Mouse (Mus musculus): ENCODE data around the gene Adamts9. TPM values are rescaled to one million over a fixed set of nuclear protein-coding genes. Genes with fewer than 3 reads are reported as not detected.

The Adamts9 gene
- total RNA-seq, 2 experiments from 2014 or later, result 5.7 to 7.9 TPM

GRCm38 (mm10) chr6:92776356-92776755 is 166.9 kb downstream of the Adamts9 start:
- DNase-seq (ENCODE audit: extremely low spot score in 1 of 2, low spot score in 2 of 2), result peak in 1 of 2 experiments; percentile 41
- intact Hi-C loops (cut with DNase I), result no loop called here

- DNase-seq (ENCODE audit: extremely low spot score in 1 of 2, low spot score in 2 of 2), result no peak
- intact Hi-C loops (cut with DNase I), result no loop called here
These were observed 180.9 kb downstream of the Adamts9 start for GRCm38 (mm10) chr6:92762372-92762771.

- intact Hi-C loops (cut with DNase I), result no loop called here
These were observed 183.7 kb downstream of the Adamts9 start for GRCm38 (mm10) chr6:92759616-92760015.

GRCm38 (mm10) chr6:92755826-92756225 is 187.5 kb downstream of the Adamts9 start:
- intact Hi-C loops (cut with DNase I), result no loop called here
- DNase-seq (ENCODE audit: extremely low spot score in 1 of 2, low spot score in 2 of 2), result no peak

More at GRCm38 (mm10) chr6:92759616-92760015, 183.7 kb downstream of the Adamts9 start:
- no peak for DNase-seq (ENCODE audit: extremely low spot score in 1 of 2, low spot score in 2 of 2)

GRCm38 (mm10) chr6:92752737-92753136 is 190.6 kb downstream of the Adamts9 start:
- intact Hi-C loops (cut with DNase I), result no loop called here
- DNase-seq (ENCODE audit: extremely low spot score in 1 of 2, low spot score in 2 of 2), result peak in 1 of 2 experiments; percentile 35

GRCm38 (mm10) chr6:92749420-92749819 is 193.9 kb downstream of the Adamts9 start:
- DNase-seq (ENCODE audit: extremely low spot score in 1 of 2, low spot score in 2 of 2), result no peak

GRCm38 (mm10) chr6:92743605-92744004 is 199.7 kb downstream of the Adamts9 start:
- intact Hi-C loops (cut with DNase I), result loop anchor here (2.0 to 10.0 kb wide), 2 partner anchors 457 to 519 kb away; no protein-coding TSS in a partner anchor

More at GRCm38 (mm10) chr6:92749420-92749819, 193.9 kb downstream of the Adamts9 start:
- intact Hi-C loops (cut with DNase I), result loop anchor here (10.0 kb wide), 1 partner anchor 525 kb away; no protein-coding TSS in a partner anchor

GRCm38 (mm10) chr6:92737116-92737515 is 206.2 kb downstream of the Adamts9 start:
- intact Hi-C loops (cut with DNase I), result no loop called here
- DNase-seq (ENCODE audit: extremely low spot score in 1 of 2, low spot score in 2 of 2), result peak in 1 of 2 experiments; percentile 32

More at GRCm38 (mm10) chr6:92743605-92744004, 199.7 kb downstream of the Adamts9 start:
- DNase-seq (ENCODE audit: extremely low spot score in 1 of 2, low spot score in 2 of 2), result peak; percentile 73 to 77

GRCm38 (mm10) chr6:92733651-92734050 is 209.6 kb downstream of the Adamts9 start:
- no peak for DNase-seq (ENCODE audit: extremely low spot score in 1 of 2, low spot score in 2 of 2)
- intact Hi-C loops (cut with DNase I), result no loop called here

GRCm38 (mm10) chr6:92728514-92728913 is 214.8 kb downstream of the Adamts9 start:
- intact Hi-C loops (cut with DNase I), result loop anchor here (5.0 to 10.0 kb wide), 3 partner anchors 66 to 251 kb away; no protein-coding TSS in a partner anchor
- peak; percentile 57 to 62 for DNase-seq (ENCODE audit: extremely low spot score in 1 of 2, low spot score in 2 of 2)

- peak; percentile 89 to 90 for DNase-seq (ENCODE audit: extremely low spot score in 1 of 2, low spot score in 2 of 2)
- intact Hi-C loops (cut with DNase I), result loop anchor here (5.0 to 10.0 kb wide), 3 partner anchors 66 to 251 kb away; no protein-coding TSS in a partner anchor
These were observed 215.2 kb downstream of the Adamts9 start for GRCm38 (mm10) chr6:92728084-92728483.

- intact Hi-C loops (cut with DNase I), result loop anchor here (5.0 to 10.0 kb wide), 3 partner anchors 65 to 250 kb away; no protein-coding TSS in a partner anchor
- peak in 1 of 2 experiments; percentile 42 for DNase-seq (ENCODE audit: extremely low spot score in 1 of 2, low spot score in 2 of 2)
These were observed 215.8 kb downstream of the Adamts9 start for GRCm38 (mm10) chr6:92727351-92727986.

- intact Hi-C loops (cut with DNase I), result loop anchor here (5.0 to 10.0 kb wide), 3 partner anchors 64 to 249 kb away; no protein-coding TSS in a partner anchor
- DNase-seq (ENCODE audit: extremely low spot score in 1 of 2, low spot score in 2 of 2), result no peak
These were observed 217.2 kb downstream of the Adamts9 start for GRCm38 (mm10) chr6:92726121-92726520.

GRCm38 (mm10) chr6:92724394-92724793 is 218.9 kb downstream of the Adamts9 start:
- no peak for DNase-seq (ENCODE audit: extremely low spot score in 1 of 2, low spot score in 2 of 2)
- intact Hi-C loops (cut with DNase I), result loop anchor here (10.0 kb wide), 1 partner anchor 120 kb away; no protein-coding TSS in a partner anchor

Other genes starting within 250 kb of the Adamts9 start
- 100 to 1,000 TPM; 168 to 172 TPM for gene Prickle2, start 237.3 kb downstream of the Adamts9 start, total RNA-seq (2021)
- not detected for gene A730049H05Rik, start 127.0 kb downstream of the Adamts9 start, total RNA-seq (2021)
- gene Gm15737, start 74.1 kb downstream of the Adamts9 start, total RNA-seq (2021), result not detected